In the genomic region with DNA sequence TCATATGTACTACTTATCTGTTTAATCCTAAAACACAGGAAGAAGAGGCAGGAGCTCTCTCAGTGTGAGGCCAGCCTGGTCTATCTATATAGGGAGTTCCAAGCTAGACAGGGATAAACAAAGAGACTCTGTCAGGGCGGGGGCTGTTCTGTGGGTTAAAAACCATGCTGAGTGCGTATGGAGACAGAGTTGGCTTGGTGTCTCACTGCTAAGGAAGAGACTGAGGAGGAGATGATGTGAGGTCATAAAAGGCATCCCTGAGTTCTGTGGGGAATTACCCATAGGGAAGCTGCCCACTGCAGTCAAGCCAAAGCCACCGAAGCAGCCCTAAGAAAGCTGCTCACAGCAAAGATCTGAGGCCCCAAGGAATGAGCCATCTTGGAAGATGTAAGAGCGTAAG, we compare ENCODE assay signal across 8 mouse cellular contexts. TPM values are rescaled to one million over a fixed set of nuclear protein-coding genes. Genes with fewer than 3 reads are reported as not detected.
DNase-seq lines count a peak whose midpoint lies in the region; ATAC-seq and TF ChIP-seq lines count a peak whose summit lies in the region.

A gene (plus strand): TSS at position 301 of the 400 bp plus-strand sequence.

- no peaks in the 10 kb centered on the region for H3K36me3 ChIP-seq in lung, embryonic 14.5 days (ENCODE audit: insufficient read depth)
- no peaks in the 10 kb centered on the region for H3K36me3 ChIP-seq in forebrain, embryonic 11.5 days (ENCODE audit: control insufficient read depth, insufficient read depth, low read length)
- no peaks in the 10 kb centered on the region for H3K36me3 ChIP-seq in hindbrain, embryonic 12.5 days
- no peaks in the 10 kb centered on the region for H3K36me3 ChIP-seq in midbrain, embryonic 15.5 days (replicated peaks)

- no peak within 1 kb of the TSS for H3K9ac ChIP-seq in lung, embryonic 14.5 days
- H3K9ac ChIP-seq in forebrain, embryonic 11.5 days (ENCODE audit: low read length): no peak within 1 kb of the TSS
- H3K9ac ChIP-seq in hindbrain, embryonic 12.5 days: no peak within 1 kb of the TSS
- no peak within 1 kb of the TSS for H3K9ac ChIP-seq in midbrain, embryonic 15.5 days

- no peak within 1 kb of the TSS for H3K4me2 ChIP-seq in lung, embryonic 14.5 days
- H3K4me2 ChIP-seq in forebrain, embryonic 11.5 days (ENCODE audit: low read depth, low read length, severe bottlenecking): no peak within 1 kb of the TSS
- no peak within 1 kb of the TSS for H3K4me2 ChIP-seq in hindbrain, embryonic 12.5 days (replicated peaks)
- no peak within 1 kb of the TSS for H3K4me2 ChIP-seq in midbrain, embryonic 15.5 days

- no peak for TF ChIP-seq CTCF in lung, embryonic 14.5 days (IDR thresholded peaks at IDR 0.05; ENCODE audit: low read depth)

- no peak within 1 kb of the TSS for H3K4me3 ChIP-seq in lung, embryonic 14.5 days (ENCODE audit: low read depth, low read length)
- no peak within 1 kb of the TSS for H3K4me3 ChIP-seq in forebrain, embryonic 11.5 days (ENCODE audit: low read depth, low read length)
- no peak within 1 kb of the TSS for H3K4me3 ChIP-seq in hindbrain, embryonic 12.5 days
- no peak within 1 kb of the TSS for H3K4me3 ChIP-seq in midbrain, embryonic 15.5 days

- H3K27me3 ChIP-seq in lung, embryonic 14.5 days (ENCODE audit: insufficient read depth, low read length): no peaks in the 10 kb centered on the region
- H3K27me3 ChIP-seq in forebrain, embryonic 11.5 days (ENCODE audit: control insufficient read depth, insufficient read depth, low read length): no peaks in the 10 kb centered on the region
- no peaks in the 10 kb centered on the region for H3K27me3 ChIP-seq in hindbrain, embryonic 12.5 days
- H3K27me3 ChIP-seq in midbrain, embryonic 15.5 days (replicated peaks): no peaks in the 10 kb centered on the region

- H3K27ac ChIP-seq in lung, embryonic 14.5 days (ENCODE audit: low read depth): no peak within 1 kb of the TSS
- H3K27ac ChIP-seq in forebrain, embryonic 11.5 days (ENCODE audit: low read depth, low read length): no peak within 1 kb of the TSS
- H3K27ac ChIP-seq in hindbrain, embryonic 12.5 days: no peak within 1 kb of the TSS
- H3K27ac ChIP-seq in midbrain, embryonic 15.5 days: no peak within 1 kb of the TSS

- ATAC-seq in lung, embryonic 14.5 days (ENCODE audit: insufficient read depth): no peak
- no peak for ATAC-seq in forebrain, embryonic 11.5 days (replicated peaks; ENCODE audit: low FRiP score)
- no peak for ATAC-seq in hindbrain, embryonic 12.5 days (ENCODE audit: low FRiP score)
- ATAC-seq in midbrain, embryonic 15.5 days (replicated peaks): no peak

- WGBS in lung, embryonic 14.5 days: 94% methylated on average over 4 of the region's 4 CpGs
- WGBS in forebrain, embryonic 11.5 days: 91% methylated on average over 4 of the region's 4 CpGs
- WGBS in hindbrain, embryonic 12.5 days: 94% methylated on average over 4 of the region's 4 CpGs
- WGBS in midbrain, embryonic 15.5 days: 86% methylated on average over 4 of the region's 4 CpGs

- no peaks in the 10 kb centered on the region for H3K9me3 ChIP-seq in lung, embryonic 14.5 days (ENCODE audit: low read depth, low read length)
- no peaks in the 10 kb centered on the region for H3K9me3 ChIP-seq in forebrain, embryonic 11.5 days (ENCODE audit: control insufficient read depth, low read length)
- H3K9me3 ChIP-seq in hindbrain, embryonic 12.5 days (replicated peaks): no peaks in the 10 kb centered on the region
- H3K9me3 ChIP-seq in midbrain, embryonic 15.5 days: no peaks in the 10 kb centered on the region

- peaks cover 18% of the 10 kb centered on the region for H3K4me1 ChIP-seq in lung, embryonic 14.5 days (ENCODE audit: insufficient read depth)
- H3K4me1 ChIP-seq in forebrain, embryonic 11.5 days (replicated peaks; ENCODE audit: control insufficient read depth, insufficient read depth, low read length): peaks cover 9% of the 10 kb centered on the region; the same call in 1 of the 2 replicates
- H3K4me1 ChIP-seq in hindbrain, embryonic 12.5 days: peaks cover 34% of the 10 kb centered on the region
- H3K4me1 ChIP-seq in midbrain, embryonic 15.5 days: peaks cover 28% of the 10 kb centered on the region

- no peak for DNase-seq in lung, embryonic 14.5 days
- DNase-seq in lung, postnatal 10 days: no peak
- no peak for DNase-seq in forebrain, embryonic 11.5 days (ENCODE audit: low spot score)
- DNase-seq in right cerebral cortex, postnatal 14 days: no peak
- no peak for DNase-seq in MN1 (ENCODE audit: low spot score)
- DNase-seq in cerebellum, adult 11-12 months: no peak

RNA-seq across cellular contexts. Expression of the gene that starts here (rescaled TPM):
- polyA plus RNA-seq in lung, embryonic 14.5 days (2014; fragmentation: Nextera tagmentation; extraction: Ambion mirVana): 56.7 and 57.7 TPM in 2 replicates
- polyA plus RNA-seq in forebrain, embryonic 11.5 days (2014; fragmentation: Nextera tagmentation; extraction: Ambion mirVana): 95.9 and 104 TPM in 2 replicates
- polyA plus RNA-seq in hindbrain, embryonic 12.5 days (2016; fragmentation: Nextera tagmentation; extraction: Ambion mirVana): 103 and 109 TPM in 2 replicates
- 135 TPM in 2 replicates for polyA plus RNA-seq in midbrain, embryonic 15.5 days (2015; fragmentation: Nextera tagmentation; extraction: Ambion mirVana)
